Mouse (Mus musculus) cerebellum, postnatal 25 days (tissue): ENCODE data around the gene Olfr904.
"Not testable (repeated sequence)": the region's sequence is repeated elsewhere in the genome, so short reads cannot be mapped to it uniquely, and the experiment has no call there.

Experiments used
- DNase-seq, 2 experiments: peaks; one replicate each; pipeline ENCODE4 v3.0.0; 2021; ENCODE audit warnings: mixed read lengths in 2 of 2

Olfr904 gene

GRCm38 (mm10) chr9:38462844-38463243 lies at the start of gene Olfr904:
TSS of gene Olfr904 (plus strand) at chr9:38463144.
- DNase-seq, result no peak

- not testable (repeated sequence) for DNase-seq
Measured at GRCm38 (mm10) chr9:38413502-38413901, 49.4 kb upstream of the Olfr904 start.

GRCm38 (mm10) chr9:38423801-38424200 lies 39.1 kb upstream of the Olfr904 start:
- DNase-seq, result no peak

GRCm38 (mm10) chr9:38427026-38427425 lies 35.9 kb upstream of the Olfr904 start:
- DNase-seq, result no peak

- DNase-seq, result no peak
Measured at GRCm38 (mm10) chr9:38429155-38429554, 33.8 kb upstream of the Olfr904 start, which contains the start of gene Olfr901. TSS of gene Olfr901 (plus strand) at chr9:38429455.

- DNase-seq, result no peak
Measured at GRCm38 (mm10) chr9:38447352-38447751, 15.6 kb upstream of the Olfr904 start, which contains the start of gene Olfr902. TSS of gene Olfr902 (plus strand) at chr9:38447652.

GRCm38 (mm10) chr9:38470807-38471206 lies 7.9 kb downstream of the Olfr904 start, which contains the start of gene Olfr905:
TSS of gene Olfr905 (plus strand) at chr9:38471107.
- no peak for DNase-seq

GRCm38 (mm10) chr9:38486785-38487184 lies 23.8 kb downstream of the Olfr904 start, which contains the start of gene Olfr906:
TSS of gene Olfr906 (plus strand) at chr9:38487085.
- no peak for DNase-seq

- no peak for DNase-seq
Measured at GRCm38 (mm10) chr9:38495501-38495900, 32.6 kb downstream of the Olfr904 start, which contains the start of gene Olfr907. TSS of gene Olfr907 (plus strand) at chr9:38495801.

GRCm38 (mm10) chr9:38512353-38512752 lies 49.4 kb downstream of the Olfr904 start:
- DNase-seq, result no peak
